9 mouse cellular contexts compared by ENCODE assay signal in genomic region chr9:122736742-122737141, GRCm38 (mm10). TPM values are rescaled to one million over a fixed set of nuclear protein-coding genes. Genes with fewer than 3 reads are reported as not detected.
DNase-seq lines count a peak whose midpoint lies in the region; ATAC-seq and TF ChIP-seq lines count a peak whose summit lies in the region.
"Had no signal": no experiment of that assay in that cellular context is flagged by ENCODE, and none has a peak within 500 bp of the region (broad histone marks: within the 10 kb centered on the region; RNA-seq: fewer than 3 reads in every experiment).

No protein-coding gene starts in this region.

- no peak for ATAC-seq in liver, postnatal 0 days
- ATAC-seq in liver, embryonic 11.5 days (replicated peaks; ENCODE audit: low FRiP score): no peak
- no peak for ATAC-seq in limb, embryonic 14.5 days (ENCODE audit: low FRiP score, low read depth)

- H3K27me3 ChIP-seq in liver, postnatal 0 days (ENCODE audit: insufficient read depth, low read length): no peaks in the 10 kb centered on the region
- no peaks in the 10 kb centered on the region for H3K27me3 ChIP-seq in liver, embryonic 11.5 days (replicated peaks; ENCODE audit: control insufficient read depth, insufficient read depth, low read length)
- no peaks in the 10 kb centered on the region for H3K27me3 ChIP-seq in limb, embryonic 14.5 days (ENCODE audit: control insufficient read depth, insufficient read depth, low read length)

- H3K27ac ChIP-seq in liver, postnatal 0 days (ENCODE audit: low read depth): no peak overlapping the region
- H3K27ac ChIP-seq in liver, embryonic 11.5 days (ENCODE audit: low read depth, low read length): no peak overlapping the region
- H3K27ac ChIP-seq in limb, embryonic 14.5 days (replicated peaks; ENCODE audit: low read depth, low read length): no peak overlapping the region
- H3K27ac ChIP-seq: heart, embryonic 15.5 days had no signal

- no peak for TF ChIP-seq EP300 in liver, postnatal 0 days (IDR thresholded peaks at IDR 0.05; ENCODE audit: low read depth)

- peak; percentile 32 to 86 for DNase-seq in adrenal gland, adult (ENCODE audit: inconsistent age in 2 of 2, low spot score in 1 of 2)
- no peak for DNase-seq in adrenal gland, postnatal 25 days
- DNase-seq in liver, postnatal 0 days: peak; percentile 41
- DNase-seq in liver, embryonic 11.5 days (ENCODE audit: low spot score): no peak
- peak; percentile 24 to 63 for DNase-seq in adrenal gland, postnatal 36 days
- peak; percentile 36 for DNase-seq in fibroblast of lung, adult 2 months (ENCODE audit: low read depth)
- DNase-seq in limb, embryonic 14.5 days (ENCODE audit: low spot score): peak; percentile 90
- peak; percentile 24 to 34 for DNase-seq in spleen, postnatal 36 days (ENCODE audit: low spot score in 2 of 2)

- TF ChIP-seq CTCF in liver, postnatal 0 days (IDR thresholded peaks at IDR 0.05; ENCODE audit: low read depth): peak; percentile 80

- TF ChIP-seq POLR2A in limb, embryonic 14.5 days (IDR thresholded peaks at IDR 0.05; ENCODE audit: borderline replicate concordance, extremely low read depth, insufficient read depth, insufficient read length): no peak

- no peaks in the 10 kb centered on the region for H3K36me3 ChIP-seq in liver, postnatal 0 days (replicated peaks; ENCODE audit: insufficient read depth, low read length)
- H3K36me3 ChIP-seq in liver, embryonic 11.5 days (ENCODE audit: control insufficient read depth, insufficient read depth, low read length): no peaks in the 10 kb centered on the region
- H3K36me3 ChIP-seq in limb, embryonic 14.5 days (ENCODE audit: control insufficient read depth, insufficient read depth, low read length): no peaks in the 10 kb centered on the region
- H3K36me3 ChIP-seq: heart, embryonic 15.5 days had no signal

- 19% methylated on average over 4 of the region's 4 CpGs for WGBS in liver, postnatal 0 days (ENCODE audit: insufficient replicate concordance)
- WGBS in liver, embryonic 11.5 days: 16% methylated on average over 4 of the region's 4 CpGs
- WGBS in limb, embryonic 14.5 days: 13% methylated on average over 4 of the region's 4 CpGs

- no peaks in the 10 kb centered on the region for H3K4me1 ChIP-seq in liver, postnatal 0 days (ENCODE audit: insufficient read depth)
- no peaks in the 10 kb centered on the region for H3K4me1 ChIP-seq in liver, embryonic 11.5 days (replicated peaks; ENCODE audit: control insufficient read depth, insufficient read depth, low read length)
- H3K4me1 ChIP-seq in limb, embryonic 14.5 days (ENCODE audit: control insufficient read depth, insufficient read depth, low read length): no peaks in the 10 kb centered on the region
- H3K4me1 ChIP-seq: heart, embryonic 15.5 days had no signal

- no peak overlapping the region for H3K4me2 ChIP-seq in liver, postnatal 0 days (ENCODE audit: low read depth, low read length)
- no peak overlapping the region for H3K4me2 ChIP-seq in liver, embryonic 11.5 days
- H3K4me2 ChIP-seq in limb, embryonic 14.5 days (replicated peaks; ENCODE audit: low read depth, low read length, severe bottlenecking): no peak overlapping the region
- H3K4me2 ChIP-seq: heart, embryonic 15.5 days had no signal

- H3K4me3 ChIP-seq in liver, postnatal 0 days (ENCODE audit: low read depth, low read length): no peak overlapping the region
- no peak overlapping the region for H3K4me3 ChIP-seq in liver, embryonic 11.5 days (ENCODE audit: low read depth, low read length)
- H3K4me3 ChIP-seq in limb, embryonic 14.5 days (replicated peaks; ENCODE audit: low read length): no peak overlapping the region
- H3K4me3 ChIP-seq: heart, embryonic 15.5 days had no signal

- no peaks in the 10 kb centered on the region for H3K9me3 ChIP-seq in liver, postnatal 0 days (ENCODE audit: low read length)
- no peaks in the 10 kb centered on the region for H3K9me3 ChIP-seq in liver, embryonic 11.5 days (ENCODE audit: control insufficient read depth, low read length)
- H3K9me3 ChIP-seq in limb, embryonic 14.5 days (ENCODE audit: control insufficient read depth, low read length): no peaks in the 10 kb centered on the region
- H3K9me3 ChIP-seq: heart, embryonic 15.5 days had no signal

- no peak overlapping the region for H3K9ac ChIP-seq in liver, postnatal 0 days (replicated peaks)
- H3K9ac ChIP-seq in liver, embryonic 11.5 days (ENCODE audit: low read depth, low read length): no peak overlapping the region
- no peak overlapping the region for H3K9ac ChIP-seq in limb, embryonic 14.5 days (ENCODE audit: low read depth, low read length, severe bottlenecking)
- H3K9ac ChIP-seq: heart, embryonic 15.5 days had no signal

RNA-seq across cellular contexts. Expression of gene Topaz1, which starts 10.4 kb away (rescaled TPM):
- total RNA-seq in adrenal gland, postnatal 25 days (2021): not detected in 2 replicates
- polyA plus RNA-seq in liver, postnatal 0 days (2015; fragmentation: Nextera tagmentation; extraction: Ambion mirVana): not detected in 2 replicates
- 0.12 TPM in 1 of 2 replicates, not detected in the other for polyA plus RNA-seq in liver, embryonic 11.5 days (2014; fragmentation: Nextera tagmentation; extraction: Ambion mirVana)
- total RNA-seq in adrenal gland, postnatal 36 days (2021): not detected
- not detected in 2 replicates for polyA plus RNA-seq in limb, embryonic 14.5 days (2012; rRNA removed)
- polyA plus RNA-seq in limb, embryonic 14.5 days (2014; fragmentation: Nextera tagmentation; extraction: Ambion mirVana): not detected in 2 replicates

Comparison
In these comparisons a context has a peak if more than half of its experiments do, and no peak if none do; other contexts are left out.
1. DNase-seq: peak in adrenal gland, adult (2 of 2), liver, postnatal 0 days (single experiment), adrenal gland, postnatal 36 days (2 of 2), fibroblast of lung, adult 2 months (single experiment), limb, embryonic 14.5 days (single experiment) and spleen, postnatal 36 days (2 of 2); none in adrenal gland, postnatal 25 days (single experiment) and liver, embryonic 11.5 days (single experiment).